Mouse (Mus musculus) yolk sac, embryonic 10.5 days (tissue): ENCODE measurements at regions not wholly inside any gene's neighbourhood (a gene's known extent, or its start where the extent isn't known, plus 50 kb on each side); places are given as distances from the start of the nearest gene placed in this dataset.

Experiments used
- DNase-seq: peaks from one replicate; pipeline ENCODE4 v3.0.0-alpha.2; 2017; ENCODE audit warnings: low spot score

DNA sequence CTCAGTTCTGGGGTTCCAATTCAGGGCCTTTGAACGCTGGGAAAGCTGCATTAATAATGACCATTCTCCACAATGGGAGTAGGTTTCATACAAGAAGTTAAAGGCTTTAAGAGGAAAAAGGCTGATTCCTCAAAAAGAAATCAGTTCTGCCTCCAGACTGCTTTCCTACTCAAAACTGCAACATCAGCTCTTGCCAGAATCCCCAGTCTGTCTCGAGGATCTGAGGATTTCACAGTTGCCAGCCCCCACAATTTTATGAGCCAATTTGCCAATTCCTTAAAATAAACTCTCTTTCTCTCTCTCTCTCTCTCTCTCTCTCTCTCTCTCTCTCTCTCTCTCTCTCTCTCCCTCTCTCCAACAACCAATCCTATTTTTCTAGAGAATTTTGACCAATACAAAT, 51.3 kb upstream of the Nhs start:
- DNase-seq = no peak
